Mouse (Mus musculus) limb, embryonic 12.5 days (tissue): ENCODE measurements at regions not wholly inside any gene's neighbourhood (a gene's known extent, or its start where the extent isn't known, plus 50 kb on each side); places are given as distances from the start of the nearest gene placed in this dataset.

ENCODE experiments used
- ATAC-seq: fragments of 200-750 bp; cut with Nextera tagmentation; 2 replicates; pipeline ENCODE4 v1.8.0; 2017; ENCODE audit warnings: low read depth, moderate TSS enrichment; ENCODE audit not compliant: insufficient number of reproducible peaks, insufficient read depth, low FRiP score, low TSS enrichment
- H3K27ac ChIP-seq: fragments of 300-500 bp; sonication (generic); 2 replicates; pipeline ENCODE4 v1.5.1; 2016; ENCODE audit warnings: mild to moderate bottlenecking, moderate library complexity
- H3K27me3 ChIP-seq: fragments of 300-500 bp; sonication (generic); 2 replicates; pipeline ENCODE4 v1.6.1; 2016; ENCODE audit warnings: mild to moderate bottlenecking, moderate library complexity
- H3K36me3 ChIP-seq: fragments of 300-500 bp; sonication (generic); 2 replicates; pipeline ENCODE4 v1.6.1; 2016; ENCODE audit warnings: mild to moderate bottlenecking, moderate library complexity
- H3K4me1 ChIP-seq: fragments of 300-500 bp; sonication (generic); replicated peaks from 2 replicates; pipeline ENCODE4 v1.6.1; 2016
- H3K4me2 ChIP-seq: fragments of 300-500 bp; sonication (generic); 2 replicates; pipeline ENCODE4 v1.6.1; 2016; ENCODE audit warnings: mild to moderate bottlenecking, moderate library complexity
- H3K4me3 ChIP-seq: fragments of 300-500 bp; sonication (generic); replicated peaks from 2 replicates; pipeline ENCODE4 v1.5.1; 2016; ENCODE audit warnings: mild to moderate bottlenecking
- H3K9ac ChIP-seq: fragments of 300-500 bp; sonication (generic); replicated peaks from 2 replicates; pipeline ENCODE4 v1.6.1; 2016; ENCODE audit warnings: mild to moderate bottlenecking, moderate library complexity
- H3K9me3 ChIP-seq: fragments of 300-500 bp; sonication (generic); 2 replicates; pipeline ENCODE4 v1.6.1; 2016; ENCODE audit warnings: mild to moderate bottlenecking, moderate library complexity
- WGBS: fragments of 180-500 bp; shearing (Covaris S2); methylation state at CpG from one replicate; pipeline ENCODE4 v1.1.7; 2016; 5-methylcytosine and 5-hydroxymethylcytosine counted together

- Histone ChIP-seq H3K27me3 (peaks cover 11% of the 10 kb centered on the region; the same call in 1 of the 2 replicates), H3K36me3 (no peaks in the 10 kb centered on the region), H3K4me1 (no peaks in the 10 kb centered on the region), H3K9ac (no peak overlapping the region), H3K4me2 (no peak overlapping the region), H3K9me3 (no peaks in the 10 kb centered on the region), H3K4me3 (no peak overlapping the region), H3K27ac (no peak overlapping the region)
- WGBS, result 58% methylated on average over 7 of the region's 7 CpGs
- no peak for ATAC-seq
Observed at GRCm38 (mm10) chr5:54254005-54254404, 255.7 kb downstream of the Stim2 start.

- Histone ChIP-seq H3K27me3 (peaks cover 11% of the 10 kb centered on the region; the same call in 1 of the 2 replicates), H3K4me1 (no peaks in the 10 kb centered on the region), H3K9ac (no peak overlapping the region), H3K9me3 (no peaks in the 10 kb centered on the region), H3K36me3 (no peaks in the 10 kb centered on the region), H3K4me2 (no peak overlapping the region), H3K4me3 (no peak overlapping the region), H3K27ac (no peak overlapping the region)
- no peak for ATAC-seq
- 24% methylated on average over 1 of the region's 1 CpGs for WGBS
Observed at GRCm38 (mm10) chr5:54258087-54258733, 259.9 kb downstream of the Stim2 start.

GRCm38 (mm10) chr5:54264867-54265434 lies 266.7 kb downstream of the Stim2 start:
- WGBS, result 40% methylated on average over 9 of the region's 9 CpGs
- H3K9ac ChIP-seq, result no peak overlapping the region
- H3K27me3 ChIP-seq, result no peaks in the 10 kb centered on the region
- no peak overlapping the region for H3K27ac ChIP-seq
- no peaks in the 10 kb centered on the region for H3K9me3 ChIP-seq
- H3K4me3 ChIP-seq, result no peak overlapping the region
- H3K4me2 ChIP-seq, result no peak overlapping the region
- ATAC-seq, result no peak
- no peaks in the 10 kb centered on the region for H3K36me3 ChIP-seq
- H3K4me1 ChIP-seq, result peaks cover 8% of the 10 kb centered on the region; the same call in 1 of the 2 replicates

GRCm38 (mm10) chr5:54267905-54268590 lies 269.7 kb downstream of the Stim2 start:
- H3K27me3 ChIP-seq, result no peaks in the 10 kb centered on the region
- 79% methylated on average over 10 of the region's 10 CpGs for WGBS
- no peak overlapping the region for H3K4me2 ChIP-seq

DNA sequence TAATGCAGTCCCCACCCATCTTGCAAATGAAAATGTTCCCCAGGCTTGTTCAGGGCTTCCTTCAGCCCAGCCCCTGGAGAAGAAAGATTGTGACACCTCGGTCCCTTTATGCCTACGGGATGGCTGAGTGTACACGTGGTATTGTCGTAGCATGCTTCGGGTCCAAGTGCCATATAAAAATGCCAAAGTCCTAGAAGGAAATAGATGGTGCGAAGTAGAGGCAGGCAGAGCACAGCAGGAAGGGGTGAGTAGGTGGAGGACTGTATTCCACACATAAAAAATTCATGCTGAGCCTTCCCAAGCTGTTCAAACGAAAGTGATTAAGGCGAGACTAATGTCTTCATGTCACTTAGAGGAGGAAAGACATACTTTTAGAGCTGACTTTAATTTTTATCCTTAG lies 281.1 kb downstream of the Stim2 start:
- Histone ChIP-seq H3K36me3 (no peaks in the 10 kb centered on the region), H3K4me3 (no peak overlapping the region), H3K27me3 (no peaks in the 10 kb centered on the region), H3K4me1 (peaks cover 13% of the 10 kb centered on the region), H3K9me3 (no peaks in the 10 kb centered on the region), H3K4me2 (no peak overlapping the region), H3K27ac (no peak overlapping the region), H3K9ac (no peak overlapping the region)
- no peak for ATAC-seq
- WGBS, result 36% methylated on average over 8 of the region's 8 CpGs

More at GRCm38 (mm10) chr5:54267905-54268590, 269.7 kb downstream of the Stim2 start:
- Histone ChIP-seq H3K36me3 (no peaks in the 10 kb centered on the region), H3K9ac (no peak overlapping the region), H3K27ac (no peak overlapping the region), H3K9me3 (no peaks in the 10 kb centered on the region), H3K4me1 (peaks cover 8% of the 10 kb centered on the region; the same call in 1 of the 2 replicates), H3K4me3 (no peak overlapping the region)
- ATAC-seq, result no peak

DNA sequence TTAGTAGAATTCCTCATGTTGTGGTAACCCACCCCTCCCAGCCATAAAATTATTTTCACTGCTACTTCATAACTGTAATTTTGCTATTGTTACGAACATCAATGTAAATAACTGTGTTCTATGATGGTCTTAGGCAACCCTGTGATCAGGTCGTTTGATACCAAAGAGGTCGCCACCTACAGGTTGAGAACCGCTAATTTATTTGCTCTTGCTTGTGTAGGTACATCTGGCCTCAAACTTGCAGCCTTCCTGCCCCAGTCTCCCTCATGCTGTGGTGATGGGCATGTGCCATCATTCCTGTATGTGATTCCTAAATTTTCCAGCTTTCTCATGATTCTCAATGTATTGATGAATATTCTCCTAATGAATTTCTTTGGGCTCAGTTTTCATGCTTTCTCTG lies 282.4 kb downstream of the Stim2 start:
- WGBS, result 39% methylated on average over 4 of the region's 4 CpGs
- peak; percentile 72; the same call in 1 of the 2 replicates for ATAC-seq
- Histone ChIP-seq H3K4me3 (no peak overlapping the region), H3K4me2 (no peak overlapping the region), H3K4me1 (peaks cover 13% of the 10 kb centered on the region), H3K36me3 (no peaks in the 10 kb centered on the region), H3K9ac (no peak overlapping the region), H3K27me3 (no peaks in the 10 kb centered on the region), H3K9me3 (no peaks in the 10 kb centered on the region), H3K27ac (no peak overlapping the region)

- peak; percentile 94 for ATAC-seq
- WGBS, result 9% methylated on average over 4 of the region's 4 CpGs
Observed at GRCm38 (mm10) chr5:54281121-54281520, 282.8 kb downstream of the Stim2 start.

GRCm38 (mm10) chr5:54290372-54291080 lies 292.2 kb downstream of the Stim2 start:
- Histone ChIP-seq H3K4me3 (no peak overlapping the region), H3K27ac (no peak overlapping the region), H3K9ac (no peak overlapping the region), H3K4me2 (no peak overlapping the region), H3K27me3 (no peaks in the 10 kb centered on the region), H3K36me3 (no peaks in the 10 kb centered on the region), H3K9me3 (no peaks in the 10 kb centered on the region), H3K4me1 (no peaks in the 10 kb centered on the region; the same call in 1 of the 2 replicates)
- no peak for ATAC-seq
- WGBS, result 21% methylated on average over 12 of the region's 12 CpGs

More at GRCm38 (mm10) chr5:54281121-54281520, 282.8 kb downstream of the Stim2 start:
- Histone ChIP-seq H3K4me2 (no peak overlapping the region), H3K36me3 (no peaks in the 10 kb centered on the region), H3K27me3 (no peaks in the 10 kb centered on the region), H3K9me3 (no peaks in the 10 kb centered on the region), H3K4me1 (peaks cover 13% of the 10 kb centered on the region), H3K9ac (no peak overlapping the region), H3K4me3 (no peak overlapping the region), H3K27ac (no peak overlapping the region)

DNA sequence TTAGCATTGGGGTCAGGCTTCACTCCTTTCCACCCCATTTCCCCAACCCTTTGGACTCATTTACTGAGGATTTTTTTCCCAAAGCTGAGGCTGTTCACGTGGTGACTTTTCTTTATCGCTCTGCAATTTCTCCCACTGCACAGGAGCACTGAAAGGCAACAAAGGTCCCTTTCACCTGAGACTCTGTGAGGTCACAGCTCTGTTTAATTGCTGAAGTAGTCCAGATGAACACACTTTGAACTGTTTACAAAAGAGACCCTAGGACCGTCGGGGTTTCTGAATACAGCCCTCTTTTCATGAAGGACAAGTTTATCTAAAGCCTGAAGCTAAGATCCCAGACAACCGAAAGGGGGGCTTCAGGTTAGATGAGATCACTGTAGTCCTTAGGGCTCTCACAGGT lies 293.6 kb downstream of the Stim2 start:
- 41% methylated on average over 5 of the region's 5 CpGs for WGBS
- H3K9ac ChIP-seq, result no peak overlapping the region
- H3K4me1 ChIP-seq, result no peaks in the 10 kb centered on the region; the same call in 1 of the 2 replicates
- no peak overlapping the region for H3K27ac ChIP-seq
- no peak overlapping the region for H3K4me2 ChIP-seq
- ATAC-seq, result 0 out of 2 replicates have a peak, but pooled peaks have one; percentile 59
- H3K4me3 ChIP-seq, result no peak overlapping the region
- H3K9me3 ChIP-seq, result no peaks in the 10 kb centered on the region
- no peaks in the 10 kb centered on the region for H3K27me3 ChIP-seq
- H3K36me3 ChIP-seq, result no peaks in the 10 kb centered on the region

DNA sequence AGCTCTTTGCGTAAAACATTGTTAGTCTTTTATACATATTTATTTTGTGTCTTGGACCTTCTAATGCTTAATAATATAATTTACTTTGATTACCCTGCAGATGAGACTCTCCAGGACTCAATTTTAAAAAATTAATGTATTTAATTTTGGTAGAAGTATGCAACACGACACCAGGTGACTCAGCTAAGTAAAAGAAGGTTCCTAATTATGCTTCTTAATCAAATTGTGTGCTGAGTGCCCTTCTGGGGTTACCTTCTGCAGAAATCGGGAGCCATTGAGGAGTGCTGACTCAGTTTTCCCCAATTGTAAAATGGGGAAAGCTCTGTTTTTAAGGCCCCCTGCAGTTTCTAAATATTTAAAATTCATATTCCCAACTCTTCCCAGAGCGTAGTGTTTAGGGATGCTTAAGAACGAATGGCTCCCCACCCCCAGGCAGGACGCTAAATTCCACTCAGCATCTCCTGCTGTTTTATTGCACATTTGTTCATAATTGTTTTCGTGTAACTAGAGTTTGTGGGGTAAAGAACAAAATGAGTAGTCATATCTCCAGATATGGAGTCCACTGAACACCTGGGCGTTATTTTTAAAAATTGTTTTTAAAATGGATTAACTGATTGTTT lies 315.5 kb downstream of the Stim2 start:
- Histone ChIP-seq H3K36me3 (no peaks in the 10 kb centered on the region), H3K4me2 (no peak overlapping the region), H3K27me3 (no peaks in the 10 kb centered on the region), H3K27ac (no peak overlapping the region), H3K9ac (no peak overlapping the region), H3K4me1 (no peaks in the 10 kb centered on the region), H3K4me3 (no peak overlapping the region), H3K9me3 (no peaks in the 10 kb centered on the region)
- no peak for ATAC-seq
- 56% methylated on average over 8 of the region's 8 CpGs for WGBS

GRCm38 (mm10) chr5:54330415-54330814 lies 332.1 kb downstream of the Stim2 start:
- 89% methylated on average over 2 of the region's 2 CpGs for WGBS
- Histone ChIP-seq H3K9me3 (no peaks in the 10 kb centered on the region), H3K4me1 (no peaks in the 10 kb centered on the region), H3K36me3 (no peaks in the 10 kb centered on the region), H3K9ac (no peak overlapping the region), H3K4me3 (no peak overlapping the region), H3K4me2 (no peak overlapping the region), H3K27me3 (no peaks in the 10 kb centered on the region), H3K27ac (no peak overlapping the region)
- ATAC-seq, result no peak
